Mouse (Mus musculus): ENCODE measurements around the gene Cadps2.

GRCm38 (mm10) chr6:23873231-23873630 is 34.0 kb upstream of the Cadps2 start:
- TF ChIP-seq POLR2A (IDR thresholded peaks at IDR 0.05; ENCODE audit: low read depth, low read length) (no peak), CTCF (IDR thresholded peaks at IDR 0.05; ENCODE audit: borderline replicate concordance, insufficient read depth, low read length) (no peak)
